Mouse (Mus musculus): Measurements from ENCODE around the gene Rnh1. TPM values are rescaled to one million over a fixed set of nuclear protein-coding genes. Genes with fewer than 3 reads are reported as not detected.

Rnh1 gene
- polyA plus RNA-seq, 1 experiment = 48.5 TPM

- Histone ChIP-seq H3K9ac (ENCODE audit: low read depth, poor library complexity, severe bottlenecking) (peak overlapping the region; percentile 51), H3K27me3 (ENCODE audit: control insufficient read depth, insufficient read depth, low read length, poor library complexity, severe bottlenecking) (no peaks in the 10 kb centered on the region), H3K4me3 (ENCODE audit: low read depth, low read length) (peak overlapping the region; percentile 53), H3K4me1 (ENCODE audit: control insufficient read depth, insufficient read depth, low read length) (no peaks in the 10 kb centered on the region), H3K27ac (ENCODE audit: insufficient read depth, low read length) (0 out of 2 replicates have a peak overlapping the region, but pooled peaks have one; percentile 2), H3K36me3 (ENCODE audit: control insufficient read depth, insufficient read depth, low read length, poor library complexity, severe bottlenecking) (no peaks in the 10 kb centered on the region), H3K9me3 (replicated peaks; ENCODE audit: control insufficient read depth, insufficient read depth, low read length, poor library complexity, severe bottlenecking) (no peaks in the 10 kb centered on the region)
- TF ChIP-seq CTCF (IDR thresholded peaks at IDR 0.05; ENCODE audit: low read depth, low read length) = no peak
- TF ChIP-seq POLR2A (IDR thresholded peaks at IDR 0.05; ENCODE audit: insufficient read depth, low read length) = no peak
- TF ChIP-seq EP300 (IDR thresholded peaks at IDR 0.05; ENCODE audit: insufficient read depth, low read depth, low read length) = no peak
These were observed 4.6 kb downstream of the Rnh1 start for GRCm38 (mm10) chr7:141167901-141168517.

- Histone ChIP-seq H3K4me3 (ENCODE audit: low read depth, low read length) (no peak overlapping the region), H3K27me3 (ENCODE audit: control insufficient read depth, insufficient read depth, low read length, poor library complexity, severe bottlenecking) (no peaks in the 10 kb centered on the region), H3K36me3 (ENCODE audit: control insufficient read depth, insufficient read depth, low read length, poor library complexity, severe bottlenecking) (no peaks in the 10 kb centered on the region; the same call in none of the 2 replicates)
These were observed 7.8 kb downstream of the Rnh1 start for GRCm38 (mm10) chr7:141164850-141165249.

GRCm38 (mm10) chr7:141164397-141164796 is 8.3 kb downstream of the Rnh1 start:
- Histone ChIP-seq H3K4me1 (ENCODE audit: control insufficient read depth, insufficient read depth, low read length) (no peaks in the 10 kb centered on the region), H3K9me3 (replicated peaks; ENCODE audit: control insufficient read depth, insufficient read depth, low read length, poor library complexity, severe bottlenecking) (no peaks in the 10 kb centered on the region), H3K4me3 (ENCODE audit: low read depth, low read length) (no peak overlapping the region), H3K27ac (ENCODE audit: insufficient read depth, low read length) (no peak overlapping the region), H3K27me3 (ENCODE audit: control insufficient read depth, insufficient read depth, low read length, poor library complexity, severe bottlenecking) (no peaks in the 10 kb centered on the region), H3K9ac (ENCODE audit: low read depth, poor library complexity, severe bottlenecking) (no peak overlapping the region), H3K36me3 (ENCODE audit: control insufficient read depth, insufficient read depth, low read length, poor library complexity, severe bottlenecking) (no peaks in the 10 kb centered on the region; the same call in none of the 2 replicates)
- TF ChIP-seq POLR2A (IDR thresholded peaks at IDR 0.05; ENCODE audit: insufficient read depth, low read length) = no peak
- TF ChIP-seq EP300 (IDR thresholded peaks at IDR 0.05; ENCODE audit: insufficient read depth, low read depth, low read length) = no peak
- TF ChIP-seq CTCF (IDR thresholded peaks at IDR 0.05; ENCODE audit: low read depth, low read length) = no peak

More at GRCm38 (mm10) chr7:141164850-141165249, 7.8 kb downstream of the Rnh1 start:
- TF ChIP-seq CTCF (IDR thresholded peaks at IDR 0.05; ENCODE audit: low read depth, low read length) (no peak), EP300 (IDR thresholded peaks at IDR 0.05; ENCODE audit: insufficient read depth, low read depth, low read length) (no peak), POLR2A (IDR thresholded peaks at IDR 0.05; ENCODE audit: insufficient read depth, low read length) (no peak)
- H3K4me1 ChIP-seq (ENCODE audit: control insufficient read depth, insufficient read depth, low read length) = no peaks in the 10 kb centered on the region
- H3K9ac ChIP-seq (ENCODE audit: low read depth, poor library complexity, severe bottlenecking) = no peak overlapping the region
- H3K27ac ChIP-seq (ENCODE audit: insufficient read depth, low read length) = no peak overlapping the region
- H3K9me3 ChIP-seq (replicated peaks; ENCODE audit: control insufficient read depth, insufficient read depth, low read length, poor library complexity, severe bottlenecking) = no peaks in the 10 kb centered on the region

GRCm38 (mm10) chr7:141155362-141155761 is 17.3 kb downstream of the Rnh1 start:
- Histone ChIP-seq H3K27me3 (ENCODE audit: control insufficient read depth, insufficient read depth, low read length, poor library complexity, severe bottlenecking) (no peaks in the 10 kb centered on the region), H3K27ac (ENCODE audit: insufficient read depth, low read length) (no peak overlapping the region), H3K4me1 (ENCODE audit: control insufficient read depth, insufficient read depth, low read length) (no peaks in the 10 kb centered on the region), H3K4me3 (ENCODE audit: low read depth, low read length) (no peak overlapping the region), H3K9ac (ENCODE audit: low read depth, poor library complexity, severe bottlenecking) (no peak overlapping the region), H3K36me3 (ENCODE audit: control insufficient read depth, insufficient read depth, low read length, poor library complexity, severe bottlenecking) (peaks cover 7% of the 10 kb centered on the region; the same call in 1 of the 2 replicates), H3K9me3 (replicated peaks; ENCODE audit: control insufficient read depth, insufficient read depth, low read length, poor library complexity, severe bottlenecking) (no peaks in the 10 kb centered on the region)
- TF ChIP-seq EP300 (IDR thresholded peaks at IDR 0.05; ENCODE audit: insufficient read depth, low read depth, low read length) = no peak
- no peak for TF ChIP-seq CTCF (IDR thresholded peaks at IDR 0.05; ENCODE audit: low read depth, low read length)
- no peak for TF ChIP-seq POLR2A (IDR thresholded peaks at IDR 0.05; ENCODE audit: insufficient read depth, low read length)

GRCm38 (mm10) chr7:141148639-141149038 is 24.0 kb downstream of the Rnh1 start:
- H3K27me3 ChIP-seq (ENCODE audit: control insufficient read depth, insufficient read depth, low read length, poor library complexity, severe bottlenecking) = no peaks in the 10 kb centered on the region
- peak overlapping the region; percentile 87 for H3K27ac ChIP-seq (ENCODE audit: insufficient read depth, low read length)
- TF ChIP-seq POLR2A (IDR thresholded peaks at IDR 0.05; ENCODE audit: insufficient read depth, low read length) (no peak), EP300 (IDR thresholded peaks at IDR 0.05; ENCODE audit: insufficient read depth, low read depth, low read length) (peak; percentile 73)
- H3K4me1 ChIP-seq (ENCODE audit: control insufficient read depth, insufficient read depth, low read length) = peaks cover 8% of the 10 kb centered on the region
- no peak overlapping the region for H3K4me3 ChIP-seq (ENCODE audit: low read depth, low read length)
- 0 out of 2 replicates have a peak overlapping the region, but pooled peaks have one; percentile 26 for H3K9ac ChIP-seq (ENCODE audit: low read depth, poor library complexity, severe bottlenecking)
- no peaks in the 10 kb centered on the region for H3K36me3 ChIP-seq (ENCODE audit: control insufficient read depth, insufficient read depth, low read length, poor library complexity, severe bottlenecking)
- H3K9me3 ChIP-seq (replicated peaks; ENCODE audit: control insufficient read depth, insufficient read depth, low read length, poor library complexity, severe bottlenecking) = no peaks in the 10 kb centered on the region

- H3K27me3 ChIP-seq (ENCODE audit: control insufficient read depth, insufficient read depth, low read length, poor library complexity, severe bottlenecking) = no peaks in the 10 kb centered on the region
- no peaks in the 10 kb centered on the region for H3K9me3 ChIP-seq (replicated peaks; ENCODE audit: control insufficient read depth, insufficient read depth, low read length, poor library complexity, severe bottlenecking)
- H3K4me1 ChIP-seq (ENCODE audit: control insufficient read depth, insufficient read depth, low read length) = peaks cover 8% of the 10 kb centered on the region
- no peak overlapping the region for H3K4me3 ChIP-seq (ENCODE audit: low read depth, low read length)
- no peaks in the 10 kb centered on the region for H3K36me3 ChIP-seq (ENCODE audit: control insufficient read depth, insufficient read depth, low read length, poor library complexity, severe bottlenecking)
- no peak for TF ChIP-seq POLR2A (IDR thresholded peaks at IDR 0.05; ENCODE audit: insufficient read depth, low read length)
- TF ChIP-seq CTCF (IDR thresholded peaks at IDR 0.05; ENCODE audit: low read depth, low read length) = no peak
- TF ChIP-seq EP300 (IDR thresholded peaks at IDR 0.05; ENCODE audit: insufficient read depth, low read depth, low read length) = no peak
- 0 out of 2 replicates have a peak overlapping the region, but pooled peaks have one; percentile 14 for H3K27ac ChIP-seq (ENCODE audit: insufficient read depth, low read length)
- no peak overlapping the region for H3K9ac ChIP-seq (ENCODE audit: low read depth, poor library complexity, severe bottlenecking)
These were observed 25.6 kb downstream of the Rnh1 start for GRCm38 (mm10) chr7:141147044-141147443.
